Mouse (Mus musculus): ENCODE data around the gene Rps28.

Gene Rps28

DNA sequence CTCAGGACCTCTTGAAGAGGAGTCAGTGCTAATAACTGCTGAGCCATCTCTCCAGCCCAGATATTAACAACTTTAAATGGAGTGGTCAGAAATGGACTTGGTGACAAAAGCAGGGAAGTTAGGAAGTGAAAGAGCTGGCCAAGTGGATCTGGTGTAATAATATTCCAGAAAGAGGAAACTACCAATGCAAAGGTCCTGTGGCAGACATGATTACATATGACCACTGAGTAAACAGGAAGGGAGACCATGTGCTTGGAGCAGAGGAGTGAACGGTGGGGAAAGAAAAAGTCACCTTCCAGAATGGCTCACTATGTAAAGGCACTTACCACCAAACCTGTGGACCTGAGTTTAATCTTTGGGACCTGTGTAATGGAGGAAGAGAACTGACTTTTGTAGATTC, 25.1 kb downstream of the Rps28 start:
- H3K27me3 ChIP-seq (ENCODE audit: control insufficient read depth, insufficient read depth, low read length, poor library complexity, severe bottlenecking): no peaks in the 10 kb centered on the region
- no peaks in the 10 kb centered on the region for H3K36me3 ChIP-seq (ENCODE audit: control insufficient read depth, insufficient read depth, low read length, poor library complexity, severe bottlenecking)
- DNase-seq (ENCODE audit: low read depth, low spot score): no peak

DNA sequence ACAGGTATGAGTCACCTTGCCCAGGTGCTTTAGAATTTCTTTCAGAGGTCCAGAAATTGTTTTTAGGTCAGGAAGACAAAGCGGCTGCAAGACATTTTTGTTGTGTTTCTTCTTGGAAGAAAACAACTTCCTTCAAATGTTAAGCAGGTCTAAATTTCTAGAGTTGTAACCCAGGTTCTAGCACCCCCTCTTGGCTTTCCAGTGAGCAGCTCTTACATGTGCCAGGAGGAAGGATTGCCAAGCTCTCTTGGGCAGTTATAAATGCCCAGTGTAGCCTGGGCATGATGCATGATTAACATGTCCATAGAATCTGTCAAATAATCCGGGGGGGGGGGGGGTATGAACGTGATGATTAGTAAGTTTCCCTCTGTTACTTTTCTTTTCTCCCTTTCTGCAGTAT, 26.1 kb downstream of the Rps28 start:
- Histone ChIP-seq H3K36me3 (ENCODE audit: control insufficient read depth, insufficient read depth, low read length, poor library complexity, severe bottlenecking) (no peaks in the 10 kb centered on the region), H3K27me3 (ENCODE audit: control insufficient read depth, insufficient read depth, low read length, poor library complexity, severe bottlenecking) (no peaks in the 10 kb centered on the region)
- peak; percentile 35 for DNase-seq (ENCODE audit: low read depth, low spot score)

DNA sequence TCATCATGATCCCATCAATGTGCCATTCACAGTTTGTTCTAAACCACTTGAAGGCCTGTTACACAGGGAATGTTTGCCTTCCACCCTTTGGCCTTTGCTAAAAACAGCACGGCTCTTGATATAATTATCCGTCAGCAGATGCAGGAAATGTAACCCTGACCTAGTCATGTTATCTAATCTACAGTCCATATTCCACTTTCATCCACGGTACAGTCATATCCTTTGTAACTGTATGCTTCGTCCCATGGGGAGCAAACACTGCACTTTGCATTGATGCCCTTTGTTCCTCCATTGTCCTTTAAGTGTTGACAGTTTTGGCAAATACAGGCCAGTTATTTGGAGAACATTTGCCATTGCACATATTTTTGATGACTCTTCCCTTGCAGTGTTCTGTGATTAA, 35.6 kb downstream of the Rps28 start:
- no peaks in the 10 kb centered on the region; the same call in 1 of the 2 replicates for H3K27me3 ChIP-seq (ENCODE audit: control insufficient read depth, insufficient read depth, low read length, poor library complexity, severe bottlenecking)
- DNase-seq (ENCODE audit: low read depth, low spot score): no peak
- H3K36me3 ChIP-seq (ENCODE audit: control insufficient read depth, insufficient read depth, low read length, poor library complexity, severe bottlenecking): no peaks in the 10 kb centered on the region

DNA sequence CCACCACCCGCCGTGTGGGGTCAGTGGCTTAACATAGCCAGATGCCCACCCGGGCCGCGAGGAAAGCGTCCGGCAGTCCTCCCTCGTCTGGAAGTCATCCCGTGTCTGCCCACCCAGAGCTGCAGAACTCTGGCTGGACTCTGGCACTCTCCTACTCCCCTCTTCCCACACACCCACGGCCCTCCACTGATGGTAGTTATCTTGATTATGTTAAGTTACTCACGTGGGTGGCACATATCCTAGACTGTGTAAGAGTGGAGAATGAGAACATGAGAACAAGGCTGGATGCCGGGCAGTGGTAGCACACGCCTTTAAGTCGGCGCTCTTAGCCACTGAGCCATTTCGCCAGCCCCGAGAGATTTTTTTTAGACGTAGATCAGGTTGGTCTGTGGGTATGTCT, 38.0 kb downstream of the Rps28 start:
- no peaks in the 10 kb centered on the region for H3K36me3 ChIP-seq (ENCODE audit: control insufficient read depth, insufficient read depth, low read length, poor library complexity, severe bottlenecking)
- DNase-seq (ENCODE audit: low read depth, low spot score): no peak

DNA sequence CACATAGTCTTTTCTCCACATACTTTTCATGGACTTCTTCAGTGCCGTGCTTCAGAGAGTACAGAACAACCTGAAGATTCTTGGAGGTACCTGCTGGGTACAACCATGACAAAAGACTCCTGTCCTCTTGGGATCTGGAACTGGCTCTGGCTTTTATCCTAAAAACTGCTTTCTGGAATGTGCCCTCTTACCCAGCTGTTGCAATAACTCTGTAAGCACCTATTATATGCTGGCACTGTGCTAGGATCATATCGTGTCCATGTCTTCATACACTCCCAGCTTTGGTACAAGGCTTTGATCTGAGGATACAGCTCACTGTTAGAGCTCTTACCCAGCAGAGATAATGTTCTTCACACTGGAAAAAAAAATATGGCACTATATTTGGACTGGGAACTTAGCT, 39.4 kb downstream of the Rps28 start:
- no peak for DNase-seq (ENCODE audit: low read depth, low spot score)
- Histone ChIP-seq H3K27me3 (ENCODE audit: control insufficient read depth, insufficient read depth, low read length, poor library complexity, severe bottlenecking) (no peaks in the 10 kb centered on the region; the same call in 1 of the 2 replicates), H3K36me3 (ENCODE audit: control insufficient read depth, insufficient read depth, low read length, poor library complexity, severe bottlenecking) (no peaks in the 10 kb centered on the region)

More for the DNA sequence above, 38.0 kb downstream of the Rps28 start:
- H3K27me3 ChIP-seq (ENCODE audit: control insufficient read depth, insufficient read depth, low read length, poor library complexity, severe bottlenecking): no peaks in the 10 kb centered on the region; the same call in 1 of the 2 replicates

DNA sequence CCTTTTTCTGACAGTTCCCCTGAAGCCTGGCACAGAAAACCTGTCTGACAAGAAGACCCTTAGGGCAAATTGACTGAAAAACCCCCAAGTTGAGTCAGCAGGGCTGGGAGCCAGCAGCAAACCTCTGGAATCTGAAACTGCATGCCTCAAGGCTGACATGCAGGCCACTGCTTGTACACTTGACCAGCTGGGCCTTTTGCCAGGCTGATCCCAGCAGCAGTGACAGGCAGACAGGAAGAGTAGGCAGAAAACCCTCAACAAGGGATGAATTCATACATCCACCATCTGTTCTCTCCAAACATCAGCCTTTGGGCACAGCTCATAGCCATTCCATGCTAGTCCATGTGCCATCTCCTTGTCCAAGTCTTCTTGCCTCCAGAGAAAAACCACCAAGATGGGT, 41.0 kb downstream of the Rps28 start:
- H3K36me3 ChIP-seq (ENCODE audit: control insufficient read depth, insufficient read depth, low read length, poor library complexity, severe bottlenecking): no peaks in the 10 kb centered on the region
- H3K27me3 ChIP-seq (ENCODE audit: control insufficient read depth, insufficient read depth, low read length, poor library complexity, severe bottlenecking): no peaks in the 10 kb centered on the region
- DNase-seq (ENCODE audit: low read depth, low spot score): no peak

DNA sequence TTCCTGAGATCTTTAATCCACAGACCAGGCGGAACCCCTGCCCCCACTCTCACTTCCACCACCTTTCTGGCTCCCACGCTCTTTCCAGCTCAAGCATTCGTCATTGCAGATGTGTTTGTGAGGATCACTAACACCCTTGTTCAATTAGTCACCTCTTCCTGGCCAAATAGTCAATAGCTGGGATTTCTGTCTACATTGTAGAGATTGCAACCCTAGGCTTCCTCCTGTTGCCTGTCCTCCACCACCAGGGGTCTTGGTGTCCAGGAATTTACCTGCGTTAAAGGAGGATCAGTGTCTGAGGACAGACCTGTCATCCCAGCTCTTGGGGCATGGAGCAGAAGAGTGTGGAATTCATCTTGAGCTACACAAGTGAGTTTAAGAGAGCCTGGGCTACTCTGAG, 42.3 kb downstream of the Rps28 start:
- Histone ChIP-seq H3K27me3 (ENCODE audit: control insufficient read depth, insufficient read depth, low read length, poor library complexity, severe bottlenecking) (no peaks in the 10 kb centered on the region), H3K36me3 (ENCODE audit: control insufficient read depth, insufficient read depth, low read length, poor library complexity, severe bottlenecking) (no peaks in the 10 kb centered on the region)
- DNase-seq (ENCODE audit: low read depth, low spot score): no peak

DNA sequence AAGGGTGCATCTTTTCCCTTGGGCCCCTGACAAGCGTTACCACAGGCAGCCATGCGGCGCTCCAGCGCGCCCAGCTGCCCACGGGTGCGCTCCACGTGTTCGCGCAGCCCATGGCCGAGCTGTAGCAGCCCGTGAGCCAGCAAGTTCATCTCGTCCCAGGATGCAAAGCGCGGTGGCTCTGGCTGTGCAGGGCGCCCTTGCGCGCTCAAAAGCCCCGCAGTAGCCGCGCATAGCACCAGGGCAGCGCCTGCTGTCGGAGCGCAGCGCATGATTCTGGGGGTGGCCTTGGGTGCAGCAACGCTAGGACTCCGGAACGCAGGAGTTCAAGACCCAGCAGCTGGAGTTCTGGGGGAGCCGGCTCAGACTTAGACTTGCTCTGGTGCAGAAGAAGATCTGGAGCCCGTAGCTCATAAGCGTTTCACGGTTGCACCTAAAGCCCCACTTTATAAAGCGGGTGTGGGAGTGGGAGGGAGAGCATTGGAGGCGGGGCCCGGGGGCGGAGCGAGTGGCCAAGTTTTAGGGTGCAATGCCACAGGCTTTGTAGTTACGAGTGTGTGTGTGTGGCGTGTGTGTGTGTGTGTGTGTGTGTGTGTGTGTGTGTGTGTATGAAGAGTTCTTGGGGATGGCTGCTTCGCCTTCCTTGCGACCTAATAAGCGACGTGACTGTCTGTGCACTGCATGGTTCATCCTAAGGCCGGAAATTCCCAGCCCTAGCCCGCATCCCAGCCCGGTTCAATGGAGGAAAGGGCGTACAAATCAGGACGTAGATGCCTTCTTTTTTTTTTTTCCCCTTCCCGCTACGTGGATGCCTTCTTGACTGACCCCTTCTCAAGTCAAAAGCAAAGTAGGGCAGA, 43.0 kb downstream of the Rps28 start, which contains the start of gene Angptl4:
Gene Angptl4, minus strand, starts transcription at position 707 of the 854 bp plus-strand sequence.
- Histone ChIP-seq H3K36me3 (ENCODE audit: control insufficient read depth, insufficient read depth, low read length, poor library complexity, severe bottlenecking) (no peaks in the 10 kb centered on the region), H3K27me3 (ENCODE audit: control insufficient read depth, insufficient read depth, low read length, poor library complexity, severe bottlenecking) (no peaks in the 10 kb centered on the region)
- peak; percentile 78 for DNase-seq (ENCODE audit: low read depth, low spot score)

DNA sequence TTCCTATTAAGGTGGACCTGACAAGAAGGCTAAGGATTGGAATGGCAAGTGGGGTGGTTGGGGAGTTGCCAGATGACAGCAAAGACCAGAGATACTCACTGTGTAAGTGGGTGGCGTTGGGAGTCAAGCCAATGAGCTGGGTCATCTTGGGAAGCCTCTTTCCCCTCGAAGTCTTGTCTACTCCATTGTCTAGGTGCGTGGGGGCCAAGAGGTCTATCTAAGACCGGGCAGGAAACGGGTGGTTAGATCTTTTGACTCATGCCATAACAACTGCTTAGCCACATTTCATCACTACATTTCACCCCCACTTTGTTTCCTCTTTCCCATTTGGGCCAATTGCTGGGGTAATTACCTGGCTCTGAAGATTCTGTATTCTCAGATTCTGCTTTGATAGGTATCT, 43.9 kb downstream of the Rps28 start:
- no peaks in the 10 kb centered on the region for H3K36me3 ChIP-seq (ENCODE audit: control insufficient read depth, insufficient read depth, low read length, poor library complexity, severe bottlenecking)
- DNase-seq (ENCODE audit: low read depth, low spot score): peak; percentile 37
- no peaks in the 10 kb centered on the region for H3K27me3 ChIP-seq (ENCODE audit: control insufficient read depth, insufficient read depth, low read length, poor library complexity, severe bottlenecking)

DNA sequence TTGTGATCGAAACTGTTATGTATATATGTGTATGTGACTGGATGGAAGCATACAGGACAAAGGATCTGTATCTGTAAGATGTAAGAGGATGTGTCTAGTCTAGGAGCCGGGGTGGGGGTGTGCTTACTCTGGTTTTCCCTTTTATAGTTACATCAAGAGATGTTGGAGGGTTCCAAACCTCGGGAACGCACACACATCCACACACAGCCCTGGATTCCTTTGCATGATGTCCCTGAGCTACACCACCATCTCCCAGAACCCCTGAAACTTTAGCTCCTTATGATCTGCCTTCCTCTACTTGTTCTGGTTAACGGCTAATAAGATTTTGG, 44.4 kb downstream of the Rps28 start:
- no peaks in the 10 kb centered on the region for H3K27me3 ChIP-seq (ENCODE audit: control insufficient read depth, insufficient read depth, low read length, poor library complexity, severe bottlenecking)
- DNase-seq (ENCODE audit: low read depth, low spot score): no peak
- no peaks in the 10 kb centered on the region for H3K36me3 ChIP-seq (ENCODE audit: control insufficient read depth, insufficient read depth, low read length, poor library complexity, severe bottlenecking)

DNA sequence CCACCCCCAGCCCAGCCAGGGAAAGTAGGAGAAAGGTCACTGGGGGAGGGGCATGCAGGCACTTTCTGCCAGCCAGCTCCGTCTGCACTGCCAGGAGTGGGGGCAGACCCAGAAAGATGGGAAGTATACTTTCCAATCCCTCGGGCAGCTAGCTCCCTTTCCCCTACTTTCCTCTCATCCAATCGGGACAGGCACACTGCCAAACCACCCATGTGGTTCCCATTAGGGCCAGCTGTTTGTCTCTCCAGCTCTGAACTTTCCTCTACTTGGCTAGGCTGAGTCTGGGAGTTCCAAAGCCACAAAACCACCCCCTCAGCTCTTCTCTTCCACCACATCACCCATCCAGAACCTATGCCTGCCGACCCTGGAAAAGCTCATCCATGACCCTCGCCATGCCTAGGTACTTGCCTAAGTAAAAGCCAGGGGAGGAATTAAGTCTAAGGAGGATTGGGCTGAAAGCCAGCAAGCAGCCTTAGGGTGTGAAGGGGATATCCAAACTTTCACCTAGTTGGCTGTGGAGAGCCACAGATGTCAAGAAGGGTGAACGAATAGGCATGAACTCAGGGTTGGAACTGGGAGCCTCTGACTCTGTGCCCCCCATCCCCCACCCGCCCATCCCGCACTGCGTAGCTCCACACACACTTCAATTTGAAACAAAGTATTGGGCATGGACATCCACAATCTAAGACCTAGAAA, 44.9 kb downstream of the Rps28 start:
- Histone ChIP-seq H3K36me3 (ENCODE audit: control insufficient read depth, insufficient read depth, low read length, poor library complexity, severe bottlenecking) (no peaks in the 10 kb centered on the region), H3K27me3 (ENCODE audit: control insufficient read depth, insufficient read depth, low read length, poor library complexity, severe bottlenecking) (no peaks in the 10 kb centered on the region)
- no peak for DNase-seq (ENCODE audit: low read depth, low spot score)

DNA sequence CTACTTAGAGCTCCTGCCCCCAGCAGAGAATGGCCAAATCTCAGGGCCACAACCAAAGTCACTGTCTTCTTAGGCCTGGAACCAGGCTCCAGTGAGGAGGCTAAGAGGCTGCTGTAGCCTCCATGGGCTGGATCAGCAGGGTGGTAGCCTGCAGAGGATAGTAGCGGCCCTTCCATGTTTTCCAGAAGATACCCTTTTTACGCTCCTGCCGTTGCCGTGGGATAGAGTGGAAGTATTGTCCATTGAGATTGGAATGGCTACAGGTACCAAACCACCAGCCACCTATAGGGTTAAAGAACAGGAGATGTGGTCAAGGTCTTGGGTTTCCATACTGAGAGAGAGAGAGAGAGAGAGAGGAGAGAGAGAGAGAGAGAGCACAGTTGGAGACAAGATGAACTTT, 49.1 kb downstream of the Rps28 start:
- DNase-seq (ENCODE audit: low read depth, low spot score): no peak
- Histone ChIP-seq H3K27me3 (ENCODE audit: control insufficient read depth, insufficient read depth, low read length, poor library complexity, severe bottlenecking) (no peaks in the 10 kb centered on the region), H3K36me3 (ENCODE audit: control insufficient read depth, insufficient read depth, low read length, poor library complexity, severe bottlenecking) (no peaks in the 10 kb centered on the region)

DNA sequence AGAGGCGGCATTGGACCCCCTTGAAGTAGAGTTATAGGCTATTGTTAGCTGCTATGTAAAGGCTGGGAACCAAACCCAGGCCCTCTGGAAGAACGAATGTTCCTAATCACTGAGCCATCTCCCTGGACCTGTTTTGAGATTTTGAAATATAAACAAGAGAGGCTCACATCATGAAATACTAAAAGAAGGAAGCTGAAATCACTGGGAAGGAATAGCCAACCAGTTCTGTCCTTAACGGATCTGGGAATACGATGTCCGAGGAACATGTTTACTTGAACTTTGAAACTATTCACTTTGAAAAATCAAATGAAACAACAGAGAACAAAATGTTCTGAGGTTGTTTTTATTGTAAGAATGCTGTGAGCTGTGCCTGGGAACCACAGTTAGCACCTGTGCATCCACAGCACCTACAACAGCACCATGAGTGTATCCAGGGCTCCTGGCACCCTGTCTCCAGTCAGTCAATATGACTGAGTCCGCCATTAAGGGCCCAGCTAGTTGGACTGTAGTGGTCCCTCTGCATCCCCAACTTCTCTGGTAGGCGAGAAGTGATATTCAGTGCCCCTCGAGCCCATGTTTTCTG, 49.7 kb downstream of the Rps28 start:
- Histone ChIP-seq H3K36me3 (ENCODE audit: control insufficient read depth, insufficient read depth, low read length, poor library complexity, severe bottlenecking) (no peaks in the 10 kb centered on the region), H3K27me3 (ENCODE audit: control insufficient read depth, insufficient read depth, low read length, poor library complexity, severe bottlenecking) (no peaks in the 10 kb centered on the region)
- no peak for DNase-seq (ENCODE audit: low read depth, low spot score)

DNA sequence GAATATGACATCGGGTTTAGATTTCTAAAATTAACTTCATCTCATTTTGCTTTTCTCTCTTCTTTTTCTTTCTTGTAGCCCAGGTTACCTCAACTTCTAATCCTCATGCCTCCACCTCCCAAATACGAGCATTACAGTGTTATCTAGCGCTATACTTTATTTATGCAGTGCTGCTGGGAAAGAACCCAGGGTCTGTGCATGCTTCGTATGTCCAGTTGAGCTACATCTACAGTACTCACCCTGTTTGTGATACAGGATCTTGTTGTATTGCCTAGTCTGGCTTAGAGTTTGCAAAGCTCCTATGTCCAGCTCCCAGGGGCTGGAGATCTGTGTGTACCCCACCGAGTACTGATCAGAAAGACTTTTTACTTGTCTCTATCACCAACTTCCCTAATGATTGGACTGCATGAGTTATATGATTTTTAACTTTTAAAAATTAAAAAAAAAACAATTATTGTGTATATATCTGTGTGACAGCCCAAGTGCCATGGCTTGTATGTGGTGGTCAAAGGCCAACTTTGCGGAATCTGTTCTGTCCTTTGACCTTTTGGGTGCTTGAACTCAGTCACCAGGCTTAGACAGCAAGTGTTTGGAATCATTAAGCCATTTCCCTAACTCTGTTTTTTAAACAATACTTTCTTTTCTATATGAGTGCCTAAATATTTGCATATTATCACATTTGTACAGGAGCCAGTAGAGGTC, 50.3 kb downstream of the Rps28 start:
- no peak for DNase-seq (ENCODE audit: low read depth, low spot score)
- H3K27me3 ChIP-seq (ENCODE audit: control insufficient read depth, insufficient read depth, low read length, poor library complexity, severe bottlenecking): no peaks in the 10 kb centered on the region
- no peaks in the 10 kb centered on the region for H3K36me3 ChIP-seq (ENCODE audit: control insufficient read depth, insufficient read depth, low read length, poor library complexity, severe bottlenecking)

DNA sequence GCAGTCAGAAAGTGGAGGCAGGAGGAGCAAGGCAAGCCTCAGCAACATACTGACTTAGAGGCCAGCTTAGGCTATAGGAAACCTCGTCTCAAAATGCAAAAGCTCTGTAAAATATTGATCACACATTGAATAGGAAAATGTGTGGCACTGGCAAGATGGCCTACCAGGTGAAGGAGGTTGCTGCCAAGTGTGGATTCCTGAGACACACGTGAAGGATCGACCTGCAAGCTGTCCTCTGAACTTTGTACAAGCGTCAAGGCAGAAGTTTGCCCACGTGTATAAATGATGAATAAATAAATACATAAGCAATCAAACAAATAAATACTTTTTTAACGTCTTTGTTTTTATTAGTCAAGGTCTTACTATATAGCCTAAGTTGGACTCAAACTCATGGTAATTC, 50.9 kb downstream of the Rps28 start:
- Histone ChIP-seq H3K27me3 (ENCODE audit: control insufficient read depth, insufficient read depth, low read length, poor library complexity, severe bottlenecking) (no peaks in the 10 kb centered on the region), H3K36me3 (ENCODE audit: control insufficient read depth, insufficient read depth, low read length, poor library complexity, severe bottlenecking) (no peaks in the 10 kb centered on the region)
- DNase-seq (ENCODE audit: low read depth, low spot score): no peak
